Mouse (Mus musculus) spleen, adult 2 months (tissue): ENCODE data around the gene Tmem150b.

Experiments
- CTCF ChIP-seq: fragments of 200-500 bp; IDR thresholded peaks from 2 replicates; pipeline ENCODE4 v1.5.1; 2011; ENCODE audit warnings: mild to moderate bottlenecking, inconsistent platforms; ENCODE audit not compliant: insufficient read depth, insufficient read length, insufficient replicate concordance; ENCODE audit errors: extremely low read depth
- POLR2A ChIP-seq: fragments of 200-500 bp; IDR thresholded peaks from 2 replicates; pipeline ENCODE4 v1.6.1; 2011; ENCODE audit warnings: low read depth, low read length, inconsistent platforms

DNA sequence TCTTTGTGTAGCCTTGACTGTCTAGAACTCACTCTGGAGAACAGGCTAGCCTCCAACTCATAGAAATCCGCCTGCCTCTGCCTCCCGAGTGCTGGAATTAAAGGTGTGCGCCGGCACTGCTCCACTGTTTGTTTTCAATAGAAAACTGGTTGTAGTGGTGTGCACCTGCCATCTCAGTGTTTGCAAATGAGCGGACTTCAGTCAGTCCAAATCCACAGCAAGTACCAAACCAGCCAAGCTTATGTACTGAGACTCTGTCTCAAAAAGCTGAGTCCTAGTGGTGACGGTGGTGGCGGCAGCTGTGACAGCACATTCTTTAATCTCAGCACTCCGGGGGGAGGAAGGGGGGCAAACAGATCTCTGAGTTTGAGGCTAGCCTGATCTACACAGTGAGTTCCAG lies 56.5 kb downstream of the Tmem150b start:
- TF ChIP-seq CTCF (no peak), POLR2A (no peak)
